Mouse (Mus musculus) gastrocnemius, postnatal 25 days (tissue): Measurements from ENCODE around the gene Tacr2. TPM values are rescaled to one million over a fixed set of nuclear protein-coding genes. Genes with fewer than 3 reads are reported as not detected.

Source experiments
- DNase-seq: peaks from one replicate; pipeline ENCODE4 v3.0.0; 2022
- long read RNA-seq, 2 experiments: library from polyadenylated mRNA; stranded (forward); transcript quantifications; one replicate each; pipeline ENCODE4 v2.0.0; 2021
- total RNA-seq, 2 experiments: library from RNA; stranded (reverse); gene quantifications; 1 replicate in 1 of 2; 2 replicates in 1 of 2; pipeline ENCODE4 v1.2.3; 2021

Gene Tacr2
- not detected for total RNA-seq
- long read RNA-seq, experiment 1, result 0 reads
- long read RNA-seq, experiment 2, result 0 reads

GRCm38 (mm10) chr10:62252000-62252488 lies at the start of gene Tacr2:
Gene Tacr2, plus strand, starts transcription at chr10:62252438.
- DNase-seq, result no peak

DNA sequence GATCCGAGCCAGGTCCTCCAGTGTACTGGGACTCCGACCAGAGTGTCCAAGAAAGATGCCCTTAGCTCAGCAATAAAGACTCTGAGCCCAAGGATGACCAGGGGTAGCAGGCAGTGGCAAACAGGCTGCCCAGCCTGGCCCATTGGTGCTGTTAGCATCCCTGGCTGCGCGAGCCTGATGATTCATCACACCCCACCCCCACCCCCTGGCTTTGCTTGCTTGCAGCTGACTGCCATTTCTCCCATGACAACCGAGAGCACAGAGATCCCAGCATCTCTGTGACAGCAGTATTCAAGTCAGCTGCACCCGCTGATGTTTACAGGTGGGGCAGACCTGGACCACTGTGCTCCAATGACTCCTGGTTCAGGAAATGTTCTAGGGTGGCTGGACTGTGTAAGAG lies 49.7 kb upstream of the Tacr2 start:
- peak; percentile 49 for DNase-seq

- DNase-seq, result no peak
Observed at GRCm38 (mm10) chr10:62208241-62208896, 43.9 kb upstream of the Tacr2 start.

DNA sequence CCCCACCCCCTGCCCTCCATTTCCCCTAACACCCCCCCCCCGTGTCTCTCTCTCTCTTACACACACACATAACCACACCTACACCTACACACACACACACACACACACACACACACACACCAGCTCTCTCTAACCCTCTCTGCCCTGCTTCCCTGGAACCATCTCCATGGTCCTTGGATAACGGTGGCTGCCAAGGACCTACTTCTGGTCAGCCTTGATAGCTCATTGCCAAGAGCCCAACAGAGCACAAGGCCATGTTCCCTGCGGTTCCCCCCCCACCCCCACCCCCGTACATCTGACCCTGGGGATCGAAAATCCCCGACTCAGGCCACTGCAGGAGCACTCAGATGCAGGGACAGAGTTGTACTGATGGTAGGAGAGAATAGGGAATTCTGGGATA lies 40.9 kb upstream of the Tacr2 start:
- DNase-seq, result no peak

GRCm38 (mm10) chr10:62215169-62215616 lies 37.0 kb upstream of the Tacr2 start:
- DNase-seq, result no peak

DNA sequence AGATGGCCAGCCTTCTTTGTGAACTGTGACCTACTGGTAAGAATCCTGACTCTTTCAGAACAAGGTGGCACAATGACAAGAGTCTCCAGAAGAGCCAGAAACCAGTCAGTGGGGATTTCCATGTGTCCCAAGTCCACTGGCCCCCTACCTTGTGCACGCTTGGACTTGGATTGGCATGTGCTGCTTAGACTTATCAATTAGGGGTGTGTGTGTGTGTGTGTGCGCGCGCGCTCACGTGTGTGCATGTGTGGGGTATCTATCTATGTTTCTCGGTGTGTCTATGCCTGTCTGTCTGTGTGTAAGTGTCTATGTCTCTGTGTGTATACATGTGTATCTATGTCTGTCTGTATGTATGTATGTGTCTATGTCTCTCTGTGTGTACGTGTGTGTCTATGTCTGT lies 36.6 kb upstream of the Tacr2 start:
- no peak for DNase-seq

DNA sequence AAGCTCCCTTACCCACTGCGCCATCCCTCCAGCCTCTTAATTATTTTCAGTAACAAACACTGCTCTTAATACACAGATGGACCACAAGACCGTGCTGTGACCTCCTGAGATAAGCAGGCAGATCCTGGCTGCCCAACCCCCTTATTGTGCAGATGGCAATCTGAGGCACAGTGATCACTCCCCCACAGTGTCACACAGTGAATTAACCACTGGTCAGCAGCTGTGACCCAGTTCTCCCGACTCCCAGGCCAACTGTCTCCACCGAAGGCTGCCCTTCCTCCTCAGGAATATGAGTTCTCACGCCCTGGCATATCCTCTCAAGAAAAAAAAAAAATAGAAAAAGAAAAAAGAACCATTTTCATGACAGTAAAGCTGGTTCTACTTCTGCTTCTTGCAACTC lies 35.6 kb upstream of the Tacr2 start:
- DNase-seq, result no peak

- DNase-seq, result no peak
Observed at GRCm38 (mm10) chr10:62217196-62217595, 35.0 kb upstream of the Tacr2 start.

DNA sequence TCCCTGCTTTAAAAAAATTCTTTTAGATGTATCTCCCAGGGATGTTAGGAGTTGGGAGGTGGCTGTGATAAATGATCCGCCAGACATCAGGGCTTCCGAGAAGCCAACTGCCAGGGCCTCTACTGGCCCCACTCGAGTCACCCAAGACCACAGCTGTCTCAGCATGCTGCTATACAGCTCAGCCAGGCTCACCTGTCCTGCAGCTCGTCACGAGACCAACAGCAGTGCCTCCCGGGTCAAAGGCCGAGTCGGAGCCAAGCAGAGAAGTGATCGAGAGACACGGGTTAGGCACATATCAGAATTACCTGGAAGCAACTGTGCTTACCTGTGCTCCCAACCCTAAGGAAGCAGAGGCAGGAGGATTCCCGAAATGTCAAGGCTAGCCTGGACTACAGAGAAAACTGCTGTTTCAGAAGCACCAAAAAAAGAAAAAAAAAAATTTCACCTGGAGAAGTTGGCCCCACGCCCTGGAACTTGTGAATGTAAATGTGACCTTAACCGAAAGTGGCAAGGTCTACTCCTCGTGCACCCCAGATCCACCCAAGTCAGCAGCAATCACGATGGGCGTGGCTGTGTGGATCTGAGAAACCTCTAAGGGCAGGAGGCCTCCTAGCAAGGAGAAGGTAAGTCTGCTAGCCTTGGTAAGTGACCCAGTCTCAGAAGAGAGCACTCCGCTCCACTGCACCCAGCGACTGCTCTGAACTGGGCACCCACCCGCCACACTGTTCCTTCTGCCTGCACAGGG lies 34.0 kb upstream of the Tacr2 start:
- no peak for DNase-seq

DNA sequence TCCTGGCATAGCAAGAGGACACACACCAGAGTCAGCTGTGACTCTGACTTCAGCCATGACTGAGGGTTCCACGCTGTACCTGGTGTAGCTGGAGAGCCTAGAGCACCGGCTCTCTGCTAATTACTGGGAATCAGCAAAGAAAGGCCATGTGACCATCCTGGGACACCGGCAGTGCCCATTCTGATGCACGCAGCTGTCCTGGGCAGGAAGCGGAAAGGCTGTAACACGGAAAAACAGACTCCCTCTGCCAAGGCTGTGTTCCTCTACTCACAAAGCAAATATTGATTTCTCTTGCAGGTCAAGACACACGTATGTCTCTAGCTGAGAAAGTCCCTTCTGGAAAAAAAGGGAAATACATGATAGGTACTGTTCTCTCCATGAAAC lies 33.5 kb upstream of the Tacr2 start:
- DNase-seq, result no peak

DNA sequence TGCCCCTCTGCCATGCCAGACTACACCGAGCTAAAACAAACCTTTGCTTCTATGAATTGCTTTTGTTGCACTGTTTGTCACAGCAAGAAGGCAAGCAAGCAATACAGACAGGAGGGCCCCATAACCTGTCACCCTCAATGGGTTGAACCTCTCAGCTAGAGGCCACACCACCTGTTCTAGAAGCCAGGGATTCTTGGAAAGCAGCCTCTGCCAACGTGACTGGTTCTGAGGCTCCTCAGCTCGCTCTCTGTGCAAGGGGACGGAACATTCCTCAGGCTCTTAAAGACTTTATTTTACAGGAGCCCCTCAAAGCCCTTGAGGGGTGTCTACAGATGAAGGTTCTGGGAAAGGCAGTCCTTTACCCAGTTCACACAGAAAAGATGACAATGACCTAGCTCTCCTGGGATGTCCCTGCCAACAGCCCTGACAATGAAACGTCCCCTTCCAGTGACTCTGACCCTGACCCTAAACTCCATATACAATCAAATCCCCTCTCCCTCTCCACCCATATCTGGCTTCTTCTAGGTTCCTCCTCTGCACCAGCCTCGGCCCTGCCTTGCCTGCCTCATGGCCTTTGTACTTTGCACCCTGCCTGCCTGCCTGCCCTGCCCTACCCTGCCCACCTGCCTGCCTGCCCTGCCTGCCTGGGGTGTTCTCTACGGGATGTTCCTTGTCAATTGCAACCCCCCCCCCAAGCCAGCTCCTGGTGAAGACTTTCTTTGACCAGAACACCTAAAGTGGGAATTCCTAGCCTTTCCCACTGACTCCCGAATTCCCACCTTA lies 31.3 kb upstream of the Tacr2 start:
- no peak for DNase-seq

DNA sequence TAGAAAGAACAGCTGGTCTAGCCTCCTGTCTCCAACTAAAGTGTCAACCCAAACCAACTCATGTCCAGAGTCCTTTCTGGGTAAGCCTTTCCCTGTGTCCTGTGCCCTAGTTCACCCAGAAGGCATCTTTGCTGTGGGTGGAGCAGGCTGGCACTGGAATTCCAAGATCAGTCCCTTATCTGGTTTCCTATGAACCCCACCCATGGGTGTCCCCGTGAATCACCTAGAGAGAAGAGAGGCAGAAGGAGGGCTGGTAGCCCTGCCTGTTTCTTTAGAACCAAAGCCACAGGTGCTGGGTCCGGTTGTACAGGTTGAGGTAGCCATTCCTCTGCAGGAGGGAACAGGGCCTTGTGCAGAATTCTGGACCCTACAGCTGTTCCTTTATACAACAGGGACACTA lies 30.6 kb upstream of the Tacr2 start:
- DNase-seq, result no peak

DNA sequence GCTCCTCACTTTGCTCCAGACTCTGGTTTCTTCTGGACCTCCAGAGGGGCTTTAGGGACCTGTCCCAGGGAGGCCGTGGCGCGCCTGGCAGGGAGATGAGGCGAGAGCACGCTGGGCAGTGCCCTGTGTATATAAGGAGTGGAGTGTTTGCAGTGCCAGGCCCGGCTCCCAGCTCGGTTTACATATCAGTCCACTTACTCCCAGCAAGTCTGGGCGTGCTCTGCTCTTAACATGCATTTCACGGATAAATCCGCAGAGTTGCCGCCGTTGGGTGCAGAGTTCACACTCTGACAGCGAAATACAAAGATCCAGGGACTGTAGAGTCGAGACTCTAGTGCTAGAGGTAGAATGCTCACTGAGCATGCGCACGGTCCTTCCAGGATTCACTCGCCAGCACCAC lies 29.5 kb upstream of the Tacr2 start:
- DNase-seq, result no peak

- peak; percentile 57 for DNase-seq
Observed at GRCm38 (mm10) chr10:62224231-62224630, 28.0 kb upstream of the Tacr2 start.

GRCm38 (mm10) chr10:62225839-62226238 lies 26.4 kb upstream of the Tacr2 start:
- DNase-seq, result no peak

DNA sequence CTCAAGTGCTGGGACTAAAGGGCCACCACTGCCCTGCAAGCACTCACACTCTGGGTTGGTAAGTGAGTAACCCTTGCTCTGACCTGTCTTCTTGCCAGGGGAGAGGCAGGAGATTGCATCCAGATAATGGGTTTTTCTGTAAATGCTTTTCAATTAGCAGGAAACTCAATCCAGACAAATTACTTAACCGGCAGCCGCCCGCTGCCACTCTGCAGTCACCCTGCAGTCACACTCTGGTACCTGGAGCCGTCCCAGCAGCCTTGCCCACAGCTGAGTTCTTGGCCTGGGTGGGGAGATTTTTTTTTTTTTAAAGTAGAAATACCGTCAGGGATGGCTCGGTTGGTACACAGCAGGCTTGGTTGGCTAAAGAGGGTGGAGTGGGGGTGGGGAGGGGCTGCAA lies 24.1 kb upstream of the Tacr2 start:
- no peak for DNase-seq

GRCm38 (mm10) chr10:62230708-62231394 lies 21.4 kb upstream of the Tacr2 start, which contains the start of gene Tspan15:
Gene Tspan15, minus strand, starts transcription at chr10:62231251.
- DNase-seq, result peak; percentile 91

- no peak for DNase-seq
Observed at GRCm38 (mm10) chr10:62231395-62231732, 20.9 kb upstream of the Tacr2 start.

GRCm38 (mm10) chr10:62231811-62232210 lies 20.4 kb upstream of the Tacr2 start:
- no peak for DNase-seq

GRCm38 (mm10) chr10:62236165-62236564 lies 16.1 kb upstream of the Tacr2 start:
- no peak for DNase-seq

- DNase-seq, result no peak
Observed at GRCm38 (mm10) chr10:62237205-62237604, 15.0 kb upstream of the Tacr2 start.

DNA sequence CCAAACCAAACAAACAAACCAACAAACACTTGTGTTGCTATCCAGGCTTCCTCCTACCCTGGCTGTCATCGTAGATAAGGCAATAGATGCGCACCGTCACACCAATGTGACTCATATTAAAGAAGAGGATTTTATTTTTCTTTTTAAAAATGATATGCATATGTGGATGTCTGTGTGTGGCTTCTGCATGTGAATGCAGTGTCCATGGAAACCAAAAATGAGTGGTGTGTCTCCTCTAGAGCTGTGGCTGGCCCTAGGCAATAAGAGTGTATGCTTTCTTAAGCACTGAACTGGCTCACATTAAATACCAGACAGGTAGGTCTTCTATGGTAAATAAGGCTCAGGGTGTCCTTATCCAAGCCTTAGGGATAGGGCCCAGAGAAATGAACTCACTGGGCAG lies 13.6 kb upstream of the Tacr2 start:
- DNase-seq, result no peak
